16 mouse cellular contexts compared by ENCODE assay signal in genomic region chr7:88054224-88054938, GRCm38 (mm10).
DNase-seq lines count a peak whose midpoint lies in the region; ATAC-seq and TF ChIP-seq lines count a peak whose summit lies in the region.
"Had no signal": no experiment of that assay in that cellular context is flagged by ENCODE, and none has a peak within 500 bp of the region (broad histone marks: within the 10 kb centered on the region; RNA-seq: fewer than 3 reads in every experiment).

No protein-coding gene starts in this region.

- no peak overlapping the region for H3K4me3 ChIP-seq in liver, adult 2 months (ENCODE audit: insufficient read depth, low read depth, low read length)
- no peak overlapping the region for H3K4me3 ChIP-seq in liver, postnatal 0 days (ENCODE audit: low read depth, low read length)
- H3K4me3 ChIP-seq: embryonic facial prominence, embryonic 12.5 days; heart, embryonic 12.5 days; hindbrain, embryonic 15.5 days had no signal

- H3K9ac ChIP-seq in liver, adult 2 months (ENCODE audit: low read depth, low read length): no peak overlapping the region
- H3K9ac ChIP-seq in liver, postnatal 0 days (replicated peaks): no peak overlapping the region
- H3K9ac ChIP-seq: embryonic facial prominence, embryonic 12.5 days; heart, embryonic 12.5 days; hindbrain, embryonic 15.5 days had no signal

- no peaks in the 10 kb centered on the region for H3K4me1 ChIP-seq in liver, adult 2 months (ENCODE audit: control insufficient read depth, insufficient read depth, low read length)
- H3K4me1 ChIP-seq in liver, postnatal 0 days (ENCODE audit: insufficient read depth): no peaks in the 10 kb centered on the region
- H3K4me1 ChIP-seq: embryonic facial prominence, embryonic 12.5 days; heart, embryonic 12.5 days; hindbrain, embryonic 15.5 days had no signal

- no peak for TF ChIP-seq EP300 in liver, postnatal 0 days (IDR thresholded peaks at IDR 0.05; ENCODE audit: low read depth)

- no peak for TF ChIP-seq POLR2A in liver, adult 2 months (IDR thresholded peaks at IDR 0.05; ENCODE audit: extremely low read depth, insufficient read depth, low read length)

- WGBS in liver, adult 2 months: 55% methylated on average over 1 of the region's 1 CpGs
- 54% methylated on average over 1 of the region's 1 CpGs for WGBS in liver, postnatal 0 days (ENCODE audit: insufficient replicate concordance)

- no peak for ATAC-seq in liver, postnatal 0 days
- peak; percentile 90 for ATAC-seq in common myeloid progenitor, adult 5-6 weeks (replicated peaks; ENCODE audit: low read depth, poor library complexity, severe bottlenecking)
- peak; percentile 99 for ATAC-seq in megakaryocyte progenitor cell, adult 5-6 weeks (replicated peaks; ENCODE audit: poor library complexity)
- ATAC-seq: forebrain, embryonic 16.5 days had no signal

- no peaks in the 10 kb centered on the region for H3K27me3 ChIP-seq in liver, adult 2 months (ENCODE audit: control insufficient read depth, insufficient read depth, low read length)
- no peaks in the 10 kb centered on the region for H3K27me3 ChIP-seq in liver, postnatal 0 days (ENCODE audit: insufficient read depth, low read length)
- H3K27me3 ChIP-seq: embryonic facial prominence, embryonic 12.5 days; heart, embryonic 12.5 days; hindbrain, embryonic 15.5 days had no signal

- peak; percentile 26 for DNase-seq in liver, adult 2 months (ENCODE audit: extremely low read depth, low read depth, low spot score)
- DNase-seq in liver, postnatal 0 days: no peak
- no peak for DNase-seq in thymus, postnatal 14 days
- no peak for DNase-seq in thymus, postnatal 10 days (ENCODE audit: low spot score in 2 of 2)
- DNase-seq in gastrocnemius, postnatal 10 days: no peak
- DNase-seq: adrenal gland, adult 8-10 months; cerebellum, adult 11 months; cerebellum, adult 8-10 months; cerebellum, postnatal 14 days; gastrocnemius, postnatal 14 days had no signal

- no peak for TF ChIP-seq CTCF in liver, adult 2 months (IDR thresholded peaks at IDR 0.05; ENCODE audit: low read depth, low read length)
- no peak for TF ChIP-seq CTCF in liver, postnatal 0 days (IDR thresholded peaks at IDR 0.05; ENCODE audit: low read depth)

- H3K9me3 ChIP-seq in liver, postnatal 0 days (ENCODE audit: low read length): no peaks in the 10 kb centered on the region
- H3K9me3 ChIP-seq: embryonic facial prominence, embryonic 12.5 days; heart, embryonic 12.5 days; hindbrain, embryonic 15.5 days had no signal

- no peaks in the 10 kb centered on the region for H3K79me2 ChIP-seq in liver, adult 2 months (ENCODE audit: control insufficient read depth, insufficient read depth, low read length)

- no peaks in the 10 kb centered on the region for H3K36me3 ChIP-seq in liver, adult 2 months (ENCODE audit: control insufficient read depth, insufficient read depth, low read length)
- no peaks in the 10 kb centered on the region for H3K36me3 ChIP-seq in liver, postnatal 0 days (replicated peaks; ENCODE audit: insufficient read depth, low read length)
- H3K36me3 ChIP-seq: embryonic facial prominence, embryonic 12.5 days; heart, embryonic 12.5 days; hindbrain, embryonic 15.5 days had no signal

- no peak overlapping the region for H3K27ac ChIP-seq in liver, adult 2 months (replicated peaks; ENCODE audit: insufficient read depth, low read depth, low read length)
- no peak overlapping the region for H3K27ac ChIP-seq in liver, postnatal 0 days (ENCODE audit: low read depth)
- H3K27ac ChIP-seq: embryonic facial prominence, embryonic 12.5 days; hindbrain, embryonic 15.5 days had no signal

- H3K4me2 ChIP-seq in liver, postnatal 0 days (ENCODE audit: low read depth, low read length): no peak overlapping the region
- H3K4me2 ChIP-seq: embryonic facial prominence, embryonic 12.5 days; heart, embryonic 12.5 days; hindbrain, embryonic 15.5 days had no signal
